Mouse (Mus musculus) midbrain, embryonic 10.5 days (tissue): ENCODE data around the gene Larp4b. TPM values are rescaled to one million over a fixed set of nuclear protein-coding genes. Genes with fewer than 3 reads are reported as not detected.
A peak's percentile ranks its signal among the peaks of the same experiment; 100 is the strongest.

Experiments
- DNase-seq: peaks from one replicate; pipeline ENCODE4 v3.0.0-alpha.2; 2017; ENCODE audit warnings: low spot score
- H3K27ac ChIP-seq: fragments of 300-500 bp; sonication (generic); replicated peaks from 2 replicates; pipeline ENCODE4 v1.5.1; 2016; ENCODE audit warnings: mild to moderate bottlenecking
- H3K27me3 ChIP-seq: fragments of 300-500 bp; sonication (generic); 2 replicates; pipeline ENCODE4 v1.6.1; 2016; ENCODE audit warnings: low read depth, mild to moderate bottlenecking; ENCODE audit not compliant: poor library complexity, severe bottlenecking
- H3K36me3 ChIP-seq: fragments of 300-500 bp; sonication (generic); 2 replicates; pipeline ENCODE4 v1.6.1; 2016; ENCODE audit warnings: mild to moderate bottlenecking, moderate library complexity
- H3K4me1 ChIP-seq: fragments of 300-500 bp; sonication (generic); 2 replicates; pipeline ENCODE4 v1.6.1; 2016
- H3K4me3 ChIP-seq: fragments of 300-500 bp; sonication (generic); 2 replicates; pipeline ENCODE4 v1.5.1; 2016; ENCODE audit warnings: mild to moderate bottlenecking, moderate library complexity
- H3K9me3 ChIP-seq: fragments of 300-500 bp; sonication (generic); replicated peaks from 2 replicates; pipeline ENCODE4 v1.6.1; 2016; ENCODE audit warnings: mild to moderate bottlenecking
- WGBS: fragments of 180-500 bp; shearing (Covaris S2); methylation state at CpG from one replicate; pipeline ENCODE4 v1.1.7; 2016; 5-methylcytosine and 5-hydroxymethylcytosine counted together
- polyA plus RNA-seq: library from polyadenylated mRNA; unstranded; fragments of >200 nt; fragmentation: Nextera tagmentation; extraction: Ambion mirVana; gene quantifications from 2 replicates; pipeline ENCODE4 v1.2.1, GENCODE M21; 2016

The Larp4b gene
- polyA plus RNA-seq, 1 experiment from 2014 or later, result 31.4 TPM

DNA sequence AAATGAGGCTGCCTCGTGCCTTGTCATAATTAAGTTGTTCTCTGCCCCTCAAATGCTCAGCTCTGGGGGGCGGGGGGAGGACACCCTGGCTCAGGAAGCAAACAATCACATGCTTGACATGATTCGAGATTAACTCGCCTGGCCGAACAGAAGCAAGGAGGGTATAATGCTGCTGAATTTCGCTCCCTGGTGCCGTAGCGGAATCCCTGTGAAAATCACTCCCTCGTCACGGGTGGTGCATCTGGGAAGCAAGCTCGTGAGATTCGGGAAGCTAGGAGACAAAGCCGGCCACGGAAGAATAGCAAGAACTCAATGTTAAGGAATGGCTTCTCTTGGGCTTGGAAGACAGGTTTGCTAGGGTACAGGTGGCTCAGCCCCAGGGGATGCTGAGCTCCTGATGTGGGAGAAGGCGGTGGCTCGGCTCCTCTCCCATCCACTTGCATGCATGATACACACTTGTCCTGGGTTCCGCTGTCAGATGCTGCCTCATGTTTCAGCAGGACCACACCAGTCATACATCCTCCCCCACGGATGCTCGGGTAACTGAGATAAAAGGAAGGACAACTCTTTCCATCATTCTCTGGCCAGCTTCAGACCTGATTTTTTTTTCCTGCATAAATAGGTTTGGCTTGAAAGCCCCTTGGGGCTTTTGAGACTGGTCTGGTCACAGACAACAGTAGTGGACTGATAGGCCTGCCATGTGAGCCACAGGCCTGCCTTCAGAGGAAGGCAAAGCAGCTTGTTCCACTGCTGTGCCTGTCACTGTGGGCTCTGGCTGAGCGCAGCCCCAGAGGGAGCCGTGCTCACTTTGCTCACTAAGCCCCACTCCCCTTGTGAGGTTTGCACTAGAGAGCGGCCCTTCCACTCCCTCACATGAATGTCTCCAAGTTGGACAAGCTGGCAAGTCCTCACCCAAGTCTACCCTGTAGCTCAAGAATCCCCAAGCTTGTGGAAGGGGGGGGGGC, 94.2 kb downstream of the Larp4b start:
- Histone ChIP-seq H3K4me1 (peaks cover 40% of the 10 kb centered on the region), H3K27ac (peak overlapping the region; percentile 24; the same call in 1 of the 2 replicates), H3K9me3 (no peaks in the 10 kb centered on the region), H3K4me3 (no peak overlapping the region; the same call in 1 of the 2 replicates), H3K27me3 (peaks cover 26% of the 10 kb centered on the region; the same call in 1 of the 2 replicates), H3K36me3 (no peaks in the 10 kb centered on the region)
- 43% methylated on average over 22 of the region's 22 CpGs for WGBS
- no peak for DNase-seq

DNA sequence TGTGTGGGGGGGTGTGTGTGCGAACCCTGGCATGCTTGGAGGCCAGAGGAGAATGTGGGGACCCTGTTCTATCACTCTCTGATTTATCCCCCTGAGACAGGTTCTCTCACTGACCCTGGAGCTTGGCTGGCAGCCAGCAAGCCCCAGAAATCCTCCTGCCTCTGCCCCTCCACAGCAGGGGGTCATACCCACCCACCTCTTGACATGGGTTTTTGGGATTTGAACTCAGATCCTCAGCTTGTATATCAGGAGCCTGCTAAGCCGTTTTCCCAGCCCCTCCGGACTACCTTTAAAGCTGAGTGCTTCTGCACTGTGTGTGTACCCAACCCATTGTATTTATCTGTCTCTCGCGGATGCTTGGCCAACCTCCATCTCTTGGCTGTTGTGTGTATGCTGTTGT, 95.8 kb downstream of the Larp4b start:
- Histone ChIP-seq H3K9me3 (peaks cover 3% of the 10 kb centered on the region; the same call in 1 of the 2 replicates), H3K4me1 (peaks cover 44% of the 10 kb centered on the region), H3K27me3 (peaks cover 26% of the 10 kb centered on the region; the same call in 1 of the 2 replicates), H3K4me3 (no peak overlapping the region), H3K27ac (no peak overlapping the region), H3K36me3 (no peaks in the 10 kb centered on the region)
- no peak for DNase-seq
- 90% methylated on average over 5 of the region's 5 CpGs for WGBS

DNA sequence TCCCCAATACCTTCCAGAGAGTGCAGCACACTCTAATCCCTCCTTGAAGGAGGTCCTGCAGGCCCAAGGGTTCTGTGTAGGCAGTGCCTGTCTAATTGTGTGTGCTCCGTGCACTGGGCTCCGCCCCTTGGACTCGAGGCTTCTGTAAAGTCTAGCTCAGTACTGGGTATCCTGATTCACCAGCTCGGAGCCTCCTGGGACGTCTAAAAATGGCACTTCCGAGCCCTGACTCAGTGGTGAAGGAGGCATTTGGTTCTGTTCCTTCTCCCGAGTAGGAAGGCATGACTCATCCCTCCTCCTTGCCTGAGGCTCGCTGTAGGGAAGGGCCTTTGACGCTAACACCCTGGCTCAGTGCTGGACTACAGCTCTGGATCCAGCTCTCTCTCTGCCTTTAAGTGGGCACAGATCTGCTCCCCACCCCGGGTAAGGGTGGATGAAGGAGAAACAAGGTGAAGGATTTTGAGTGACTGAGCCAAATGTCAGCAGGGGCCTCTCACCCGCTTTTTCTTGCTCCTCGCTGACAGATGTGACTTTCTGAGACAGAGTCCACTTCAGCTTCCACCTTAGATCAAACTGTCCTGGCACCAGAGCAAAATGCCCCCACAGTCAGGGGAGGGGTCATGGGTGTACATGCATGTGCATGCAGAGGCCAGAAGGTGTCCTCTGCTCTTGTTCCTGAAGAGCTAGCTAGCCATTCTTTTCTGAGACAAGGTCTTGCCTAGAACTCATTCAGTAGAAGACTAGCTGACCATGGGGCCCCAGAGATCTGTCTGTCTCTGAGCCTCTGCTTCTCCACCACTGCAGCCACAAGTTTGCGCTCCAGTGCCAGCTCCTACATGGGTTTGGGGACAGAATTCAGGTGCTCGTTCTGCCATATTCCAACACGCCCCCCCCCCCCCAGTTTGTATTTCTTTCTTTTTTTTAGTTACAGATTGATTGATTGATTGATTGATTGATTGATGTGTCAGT, 97.8 kb downstream of the Larp4b start:
- peak overlapping the region; percentile 33; the same call in 1 of the 2 replicates for H3K27ac ChIP-seq
- H3K4me1 ChIP-seq, result peaks cover 44% of the 10 kb centered on the region
- H3K27me3 ChIP-seq, result peaks cover 26% of the 10 kb centered on the region; the same call in 1 of the 2 replicates
- 48% methylated on average over 15 of the region's 15 CpGs for WGBS
- no peak for DNase-seq
- no peak overlapping the region for H3K4me3 ChIP-seq
- H3K9me3 ChIP-seq, result peaks cover 3% of the 10 kb centered on the region; the same call in 1 of the 2 replicates
- no peaks in the 10 kb centered on the region for H3K36me3 ChIP-seq

DNA sequence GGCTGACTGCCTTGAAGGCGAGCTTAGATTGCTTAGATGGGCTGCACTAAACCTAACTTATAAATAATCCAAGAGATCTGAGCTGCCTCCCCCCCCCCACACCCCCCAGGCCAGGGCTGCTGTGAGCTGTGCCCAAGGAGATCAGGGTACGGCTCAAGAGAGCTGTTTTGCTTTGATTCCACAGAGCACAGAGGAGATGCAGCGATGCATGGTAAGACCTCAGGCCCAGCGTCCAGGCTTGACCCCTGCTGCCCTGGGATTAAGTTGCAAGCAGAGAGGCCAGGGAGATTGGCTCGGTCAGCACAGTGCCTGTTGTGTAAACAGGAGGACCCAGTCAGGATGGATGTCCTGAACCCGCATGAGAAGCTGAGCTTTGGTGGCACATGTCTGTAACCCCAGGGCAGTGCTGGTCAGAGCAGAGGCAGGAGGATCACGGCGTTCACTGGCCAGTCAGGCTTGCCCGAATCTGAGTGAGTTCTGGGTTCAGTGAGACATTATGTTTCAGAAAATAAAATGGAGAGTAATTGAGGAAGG, 99.2 kb downstream of the Larp4b start:
- 10% methylated on average over 9 of the region's 9 CpGs for WGBS
- Histone ChIP-seq H3K9me3 (peaks cover 3% of the 10 kb centered on the region; the same call in 1 of the 2 replicates), H3K4me3 (no peak overlapping the region), H3K27ac (peak overlapping the region; percentile 29; the same call in 1 of the 2 replicates), H3K27me3 (peaks cover 26% of the 10 kb centered on the region; the same call in 1 of the 2 replicates), H3K4me1 (peaks cover 37% of the 10 kb centered on the region), H3K36me3 (no peaks in the 10 kb centered on the region)
- peak; percentile 57 for DNase-seq

DNA sequence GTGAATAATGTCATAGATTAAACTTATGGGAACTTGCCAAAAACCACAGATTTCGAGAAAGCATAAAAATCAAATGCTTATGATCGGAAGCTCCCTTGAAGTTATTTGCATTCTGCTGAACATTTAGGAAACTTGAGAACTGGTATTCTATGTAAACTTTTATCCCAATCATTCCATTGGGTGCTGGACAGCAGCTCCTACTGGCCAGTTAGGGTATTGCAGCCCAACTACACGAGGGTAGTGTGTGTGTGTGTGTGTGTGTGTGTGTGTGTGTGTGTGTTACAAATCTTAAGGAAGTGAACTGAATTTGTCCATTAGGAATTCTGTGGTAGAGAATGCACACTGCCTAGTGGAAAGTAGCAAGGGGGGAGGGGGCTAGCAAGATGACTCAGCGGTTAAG, 101.0 kb downstream of the Larp4b start:
- Histone ChIP-seq H3K9me3 (peaks cover 3% of the 10 kb centered on the region; the same call in 1 of the 2 replicates), H3K4me3 (no peak overlapping the region), H3K4me1 (peaks cover 35% of the 10 kb centered on the region), H3K27me3 (peaks cover 19% of the 10 kb centered on the region; the same call in 1 of the 2 replicates), H3K27ac (no peak overlapping the region), H3K36me3 (no peaks in the 10 kb centered on the region)
- DNase-seq, result no peak
- WGBS, result 88% methylated on average over 4 of the region's 4 CpGs

DNA sequence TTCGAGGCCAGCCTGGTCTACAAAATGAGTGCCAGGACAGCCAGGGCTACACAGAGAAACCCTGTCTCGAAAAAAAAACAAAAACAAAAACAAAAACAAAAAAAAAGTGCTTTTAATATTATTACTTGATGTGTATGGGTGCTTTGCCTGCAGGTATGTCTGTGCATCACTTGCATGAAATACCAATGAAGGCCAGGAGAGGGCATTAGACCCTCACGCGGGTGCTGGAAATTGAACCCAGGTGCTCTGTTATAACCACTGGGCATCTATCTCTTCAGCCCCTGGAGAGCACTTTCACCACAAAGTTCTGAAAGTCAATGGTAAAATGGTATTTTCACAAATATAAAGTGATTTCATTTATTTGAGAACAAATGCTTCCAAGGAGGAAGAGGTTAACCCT, 101.9 kb downstream of the Larp4b start:
- 67% methylated on average over 4 of the region's 4 CpGs for WGBS
- Histone ChIP-seq H3K4me3 (no peak overlapping the region), H3K36me3 (no peaks in the 10 kb centered on the region), H3K4me1 (peaks cover 35% of the 10 kb centered on the region), H3K27me3 (peaks cover 12% of the 10 kb centered on the region; the same call in 1 of the 2 replicates), H3K27ac (no peak overlapping the region), H3K9me3 (peaks cover 3% of the 10 kb centered on the region; the same call in 1 of the 2 replicates)
- no peak for DNase-seq

DNA sequence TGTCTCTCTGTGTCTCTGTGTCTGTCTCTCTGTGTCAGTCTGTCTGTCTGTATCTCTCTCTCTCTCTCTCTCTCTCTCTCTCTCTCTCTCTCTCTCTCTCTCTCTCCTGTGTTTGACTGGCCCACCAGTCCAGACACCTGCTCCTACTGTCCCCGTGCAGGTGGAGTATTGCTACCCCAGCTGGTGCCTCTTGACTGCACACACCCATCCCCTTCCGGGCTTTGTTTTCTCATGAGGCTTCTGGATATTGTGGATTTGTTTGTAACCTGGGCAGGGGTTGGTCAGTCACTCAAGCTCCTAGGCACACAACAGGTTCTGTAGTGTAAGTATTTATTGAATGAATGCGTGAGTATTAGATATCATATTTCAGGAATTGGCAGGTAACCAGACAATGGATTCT, 104.4 kb downstream of the Larp4b start:
- DNase-seq, result no peak
- peaks cover 3% of the 10 kb centered on the region; the same call in 1 of the 2 replicates for H3K9me3 ChIP-seq
- H3K36me3 ChIP-seq, result no peaks in the 10 kb centered on the region
- H3K27ac ChIP-seq, result no peak overlapping the region
- no peak overlapping the region for H3K4me3 ChIP-seq
- H3K27me3 ChIP-seq, result no peaks in the 10 kb centered on the region; the same call in 1 of the 2 replicates
- WGBS, result 84% methylated on average over 3 of the region's 3 CpGs
- H3K4me1 ChIP-seq, result peaks cover 12% of the 10 kb centered on the region

DNA sequence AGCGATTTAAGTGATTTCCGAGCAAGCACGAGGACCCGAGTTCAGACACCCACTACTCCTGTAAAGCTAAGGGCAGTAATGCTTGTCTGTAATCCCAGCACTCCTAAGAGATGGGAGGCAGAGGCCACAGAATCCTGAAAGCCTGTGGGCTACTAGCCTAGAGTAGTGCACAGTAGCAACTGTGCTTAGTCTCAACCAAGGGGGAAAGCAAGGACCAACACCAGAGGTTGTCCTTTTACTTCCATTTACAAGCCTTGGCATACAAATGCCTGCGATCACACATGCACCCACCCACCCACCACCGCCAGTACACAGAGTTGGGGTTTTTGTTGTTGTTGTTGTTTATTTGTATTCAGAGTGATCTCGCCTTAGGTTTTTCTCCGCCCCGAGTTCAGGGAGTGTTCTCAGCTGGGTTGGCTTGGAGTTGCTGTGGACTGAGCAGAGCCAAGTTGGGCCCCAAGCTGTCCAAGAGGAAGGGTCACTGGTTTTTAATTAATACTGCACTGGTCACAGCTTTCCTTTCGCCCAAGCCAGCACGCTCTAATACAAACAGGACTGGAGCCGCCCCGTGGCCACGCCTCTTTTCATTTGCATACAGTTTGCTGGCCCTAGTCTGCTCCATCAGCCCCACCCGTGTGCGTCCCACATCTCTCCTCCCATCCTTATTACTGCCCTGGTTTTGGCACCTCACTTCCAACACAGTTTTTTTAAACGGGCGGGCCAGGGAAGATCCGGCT, 105.2 kb downstream of the Larp4b start:
- peaks cover 11% of the 10 kb centered on the region for H3K4me1 ChIP-seq
- H3K9me3 ChIP-seq, result no peaks in the 10 kb centered on the region; the same call in 1 of the 2 replicates
- peak overlapping the region; percentile 25; the same call in 1 of the 2 replicates for H3K4me3 ChIP-seq
- peak; percentile 39 for DNase-seq
- no peaks in the 10 kb centered on the region for H3K36me3 ChIP-seq
- 0 out of 2 replicates have a peak overlapping the region, but pooled peaks have one; percentile 38 for H3K27ac ChIP-seq
- 38% methylated on average over 19 of the region's 19 CpGs for WGBS
- no peaks in the 10 kb centered on the region; the same call in 1 of the 2 replicates for H3K27me3 ChIP-seq

DNA sequence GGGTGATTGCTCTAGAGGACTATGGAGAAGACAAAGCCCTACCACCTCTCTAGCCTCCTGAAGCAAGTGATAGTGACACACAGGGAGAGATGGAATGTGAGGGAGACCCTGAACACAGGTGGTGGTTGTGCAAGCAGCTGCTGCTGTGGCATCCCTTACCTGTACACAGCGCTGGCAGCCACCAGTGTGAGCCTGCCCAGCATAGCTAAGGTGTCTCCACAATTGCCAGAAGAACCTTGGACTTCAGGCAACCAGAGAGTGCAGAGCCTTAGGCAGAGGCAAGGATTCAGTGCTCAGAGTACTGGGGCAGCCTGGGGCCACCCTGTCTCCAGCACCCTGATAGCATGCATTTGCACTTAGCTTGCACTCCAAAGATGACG, 105.8 kb downstream of the Larp4b start:
- Histone ChIP-seq H3K9me3 (no peaks in the 10 kb centered on the region), H3K36me3 (no peaks in the 10 kb centered on the region), H3K4me3 (peak overlapping the region; percentile 25; the same call in 1 of the 2 replicates), H3K27ac (0 out of 2 replicates have a peak overlapping the region, but pooled peaks have one; percentile 38), H3K27me3 (no peaks in the 10 kb centered on the region; the same call in 1 of the 2 replicates), H3K4me1 (peaks cover 11% of the 10 kb centered on the region)
- WGBS, result 38% methylated on average over 2 of the region's 2 CpGs
- DNase-seq, result no peak

DNA sequence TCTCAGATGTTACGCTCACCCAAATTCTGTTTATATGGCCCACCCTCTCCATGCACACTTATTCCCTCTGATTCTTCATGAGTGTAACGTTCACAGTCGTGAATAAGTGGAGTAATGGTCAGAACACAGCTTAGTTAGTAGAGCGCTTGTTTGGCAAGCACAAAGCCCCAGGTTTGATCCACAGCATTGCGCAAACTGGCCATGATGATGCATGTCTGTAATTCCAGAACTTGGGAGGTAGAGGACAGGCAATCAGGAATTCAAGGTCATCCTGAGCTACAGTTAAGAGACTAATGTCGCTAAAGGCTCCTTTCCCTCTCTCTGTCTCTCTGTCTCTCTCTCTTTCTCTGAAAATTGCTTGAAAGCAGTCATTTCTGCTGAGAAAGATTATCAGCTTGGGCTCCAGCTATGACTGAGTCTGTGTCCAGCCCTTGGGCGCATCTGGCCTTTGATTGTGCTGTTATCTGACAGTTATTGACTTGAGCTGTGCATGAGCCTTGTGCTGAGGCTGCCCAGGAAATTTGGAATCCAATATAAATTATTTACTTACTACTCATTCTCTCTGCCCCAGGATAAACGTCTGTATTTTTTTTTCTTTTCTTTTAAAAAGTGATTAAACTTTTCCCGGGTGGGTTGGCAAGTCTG, 129.2 kb downstream of the Larp4b start:
- Histone ChIP-seq H3K36me3 (no peaks in the 10 kb centered on the region), H3K27ac (no peak overlapping the region), H3K4me1 (no peaks in the 10 kb centered on the region), H3K4me3 (no peak overlapping the region), H3K27me3 (no peaks in the 10 kb centered on the region), H3K9me3 (no peaks in the 10 kb centered on the region)
- no peak for DNase-seq
- 86% methylated on average over 9 of the region's 9 CpGs for WGBS
